Mouse (Mus musculus) neutrophil, adult 5-6 weeks (primary cell): ENCODE results near the gene Bmpr1b. TPM values are rescaled to one million over a fixed set of nuclear protein-coding genes. Genes with fewer than 3 reads are reported as not detected.

Experiments
- ATAC-seq: fragments of 151-379, 151-347 bp; 2 replicates; pipeline ENCODE4 v1.8.0; 2017; ENCODE audit warnings: mild to moderate bottlenecking, moderate TSS enrichment; ENCODE audit not compliant: insufficient number of reproducible peaks, poor library complexity, low FRiP score, severe bottlenecking; ENCODE audit errors: extremely low read depth
- total RNA-seq: library from RNA; stranded (forward); fragments of 200-1000 nt; gene quantifications from 2 replicates; pipeline ENCODE4 v1.2.3, GENCODE M21; 2017

The Bmpr1b gene
- total RNA-seq, 1 experiment from 2014 or later, result not detected

GRCm38 (mm10) chr3:141872337-141873042 lies 296.7 kb downstream of the Bmpr1b start:
- no peak for ATAC-seq

- no peak for ATAC-seq
These were observed 297.4 kb downstream of the Bmpr1b start for GRCm38 (mm10) chr3:141871805-141872204.

GRCm38 (mm10) chr3:141862816-141863461 lies 306.3 kb downstream of the Bmpr1b start:
- ATAC-seq, result no peak

- ATAC-seq, result no peak
These were observed 312.1 kb downstream of the Bmpr1b start for GRCm38 (mm10) chr3:141857123-141857522.

GRCm38 (mm10) chr3:141854339-141854738 lies 314.9 kb downstream of the Bmpr1b start:
- ATAC-seq, result no peak

GRCm38 (mm10) chr3:141850141-141850540 lies 319.1 kb downstream of the Bmpr1b start:
- no peak for ATAC-seq

- no peak for ATAC-seq
These were observed 320.0 kb downstream of the Bmpr1b start for GRCm38 (mm10) chr3:141849206-141849605.

GRCm38 (mm10) chr3:141838864-141839263 lies 330.4 kb downstream of the Bmpr1b start:
- no peak for ATAC-seq

- no peak for ATAC-seq
These were observed 338.1 kb downstream of the Bmpr1b start for GRCm38 (mm10) chr3:141831135-141831534.

- no peak for ATAC-seq
These were observed 340.9 kb downstream of the Bmpr1b start for GRCm38 (mm10) chr3:141828301-141828700.

- no peak for ATAC-seq
These were observed 349.8 kb downstream of the Bmpr1b start for GRCm38 (mm10) chr3:141819331-141819941.

- ATAC-seq, result no peak
These were observed 350.5 kb downstream of the Bmpr1b start for GRCm38 (mm10) chr3:141818615-141819312.

GRCm38 (mm10) chr3:141814776-141815175 lies 354.4 kb downstream of the Bmpr1b start:
- ATAC-seq, result no peak

- no peak for ATAC-seq
These were observed 357.9 kb downstream of the Bmpr1b start for GRCm38 (mm10) chr3:141811348-141811747.

- ATAC-seq, result no peak
These were observed 358.3 kb downstream of the Bmpr1b start for GRCm38 (mm10) chr3:141810944-141811343.

- ATAC-seq, result no peak
These were observed 359.6 kb downstream of the Bmpr1b start for GRCm38 (mm10) chr3:141809581-141809980.

GRCm38 (mm10) chr3:141804133-141804532 lies 365.1 kb downstream of the Bmpr1b start:
- ATAC-seq, result no peak

GRCm38 (mm10) chr3:141797789-141798188 lies 371.4 kb downstream of the Bmpr1b start:
- no peak for ATAC-seq

- ATAC-seq, result no peak
These were observed 371.9 kb downstream of the Bmpr1b start for GRCm38 (mm10) chr3:141797372-141797771.

GRCm38 (mm10) chr3:141794371-141794770 lies 374.9 kb downstream of the Bmpr1b start:
- ATAC-seq, result no peak
